Mouse (Mus musculus) cerebellum, adult 2 months (tissue): Measurements from ENCODE around the gene Ndufv1.

Experiments used
- CTCF ChIP-seq: fragments of 200-500 bp; IDR thresholded peaks from 2 replicates; pipeline ENCODE4 v1.5.1; 2011; ENCODE audit warnings: low read depth, mild to moderate bottlenecking, control low read depth, low read length, moderate library complexity, borderline replicate concordance; ENCODE audit not compliant: insufficient read depth
- POLR2A ChIP-seq: fragments of 200-500 bp; IDR thresholded peaks from 2 replicates; pipeline ENCODE4 v1.6.1; 2011; ENCODE audit warnings: low read length, control low read depth, borderline replicate concordance; ENCODE audit not compliant: insufficient read depth

DNA sequence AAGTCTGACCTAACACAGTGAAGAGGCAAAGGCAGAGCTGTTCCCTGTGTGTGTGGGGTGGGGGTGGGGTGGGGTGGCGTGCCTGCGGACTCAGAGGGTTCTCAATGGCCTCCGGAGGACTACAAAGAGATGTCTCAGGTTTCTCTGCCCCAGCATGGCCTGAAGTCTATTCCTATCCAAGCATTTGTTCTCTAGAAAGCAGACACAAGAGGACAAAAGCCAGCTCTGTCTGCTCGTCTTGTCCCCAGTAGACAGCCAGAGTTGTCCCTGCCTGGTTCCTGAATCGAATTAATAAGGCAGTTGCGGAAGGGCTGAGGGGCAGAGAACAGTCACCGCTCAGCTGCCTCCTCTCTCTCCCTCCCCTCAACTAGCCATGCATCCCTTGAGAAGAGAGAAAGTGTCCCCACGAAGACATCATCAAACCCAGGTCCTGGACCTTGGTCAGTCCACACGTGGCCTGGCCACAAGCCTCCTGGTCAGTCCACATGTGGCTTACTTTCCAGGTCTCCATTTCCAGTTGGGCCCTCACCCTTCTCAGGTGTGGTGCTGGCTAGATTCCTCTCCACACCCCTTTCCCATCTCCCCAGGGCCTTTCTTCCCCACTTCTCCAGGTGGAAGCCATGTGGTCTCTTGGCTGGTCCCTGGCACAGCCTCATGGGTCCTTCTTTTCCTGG, 28.9 kb downstream of the Ndufv1 start:
- no peak for TF ChIP-seq POLR2A
- no peak for TF ChIP-seq CTCF
